Mouse (Mus musculus): ENCODE data around the gene Atg4c.

Gene Atg4c

DNA sequence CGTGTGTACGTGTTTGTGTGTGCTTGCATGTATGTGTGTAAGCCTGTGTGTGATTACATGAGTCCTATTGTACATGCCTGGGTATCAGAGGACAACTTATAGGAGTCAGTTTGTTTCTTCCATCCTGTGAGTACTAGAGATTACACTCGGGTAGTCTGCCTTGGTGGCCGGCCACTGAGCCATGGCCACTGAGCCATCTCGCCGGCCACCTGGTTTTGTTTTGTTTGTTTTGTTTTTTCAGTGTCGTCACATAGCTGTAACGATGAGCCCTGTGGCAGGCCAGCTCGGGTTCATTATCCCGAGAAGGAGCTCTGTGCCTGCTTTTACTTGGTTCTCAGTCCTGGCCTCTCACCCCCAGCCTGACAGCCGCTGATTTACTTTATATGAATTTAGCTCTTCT lies 69.9 kb downstream of the Atg4c start:
- in situ Hi-C loops (cut with MboI) = no loop called here

DNA sequence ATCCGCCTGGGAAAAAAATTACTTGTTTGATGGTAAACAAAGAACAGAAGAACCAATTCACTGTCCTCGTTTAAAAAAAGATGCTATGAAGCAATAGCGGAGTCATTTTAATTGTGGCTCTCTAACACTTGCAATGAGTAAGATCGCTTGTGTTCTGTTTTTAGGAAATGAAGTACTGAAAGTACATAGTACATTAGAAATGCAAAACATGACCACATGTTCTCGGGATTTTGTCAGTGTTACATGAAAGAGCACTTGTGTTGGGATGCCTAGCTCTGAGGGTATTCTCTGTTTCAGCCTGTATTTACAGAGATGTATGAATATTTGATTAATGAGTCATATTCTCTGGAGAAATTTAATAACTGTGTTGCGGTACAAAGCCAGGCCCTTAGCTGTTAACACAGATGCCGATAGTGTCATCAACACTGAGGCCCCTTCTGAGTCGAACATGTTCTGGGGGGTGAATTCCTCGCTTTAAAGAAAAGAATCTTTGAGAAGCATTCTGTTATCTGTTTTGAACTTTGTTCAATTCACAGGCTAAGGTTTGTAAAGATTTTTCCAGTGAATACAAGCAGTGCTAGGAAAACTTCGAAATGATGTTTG lies 73.2 kb downstream of the Atg4c start:
- in situ Hi-C loops (cut with MboI) = no loop called here

DNA sequence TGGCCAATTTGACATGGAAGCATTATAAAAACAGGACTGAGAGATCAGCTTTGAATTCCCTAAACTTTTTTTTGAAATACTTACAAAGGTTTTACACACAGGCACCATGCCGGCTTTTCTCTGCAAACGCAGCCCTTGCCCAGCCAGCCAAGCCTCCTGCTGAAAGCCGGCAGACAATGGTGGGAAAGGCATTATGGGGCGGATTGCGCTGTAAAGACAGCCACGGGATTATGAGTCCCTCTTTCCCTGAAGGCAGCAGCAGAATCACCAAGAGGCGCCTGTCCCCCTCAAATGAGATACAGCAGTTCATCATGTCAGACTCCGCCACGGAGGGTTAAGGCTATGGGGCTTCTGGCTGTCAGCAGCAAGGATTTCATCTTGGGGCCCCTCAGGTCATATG lies 79.1 kb downstream of the Atg4c start:
- in situ Hi-C loops (cut with MboI) = no loop called here

DNA sequence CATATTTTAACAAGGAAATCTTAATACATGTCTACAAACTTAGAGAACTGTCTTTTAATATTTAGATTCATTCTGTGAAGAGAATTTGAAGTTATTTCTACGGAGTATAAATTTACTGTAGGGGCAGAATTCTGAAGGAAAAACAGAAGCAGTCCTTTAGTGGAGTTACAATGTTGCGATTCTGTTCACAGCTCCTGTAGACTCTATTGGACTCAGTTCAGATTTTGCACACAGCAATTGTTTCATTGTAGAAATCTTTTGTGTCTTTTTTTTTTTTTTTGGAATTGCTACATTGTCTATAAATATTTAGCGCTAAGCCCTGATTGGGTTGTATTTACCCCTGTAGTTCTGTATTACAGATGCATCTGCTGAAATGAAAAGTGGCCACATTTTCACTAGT lies 79.7 kb downstream of the Atg4c start:
- in situ Hi-C loops (cut with MboI) = no loop called here

DNA sequence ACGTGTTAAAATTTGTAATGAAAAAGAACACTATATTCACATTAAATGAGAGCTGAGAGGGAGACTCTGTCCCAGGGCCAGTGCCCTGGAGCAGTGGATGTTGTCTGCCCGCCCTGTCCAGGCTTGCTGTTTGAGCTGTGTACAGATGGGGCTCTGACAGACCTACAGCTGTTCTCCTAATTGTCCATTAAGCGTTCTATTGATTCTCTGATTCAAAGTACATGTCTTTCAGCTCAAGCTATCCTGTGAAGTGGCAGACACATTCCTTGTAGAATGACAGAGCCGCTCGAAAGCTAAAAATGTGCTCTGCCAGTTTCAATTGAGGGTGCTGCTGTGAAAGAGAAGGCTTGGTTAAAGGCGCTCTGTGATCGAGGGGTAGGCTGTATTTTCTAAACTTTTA lies 80.2 kb downstream of the Atg4c start:
- in situ Hi-C loops (cut with MboI) = no loop called here

DNA sequence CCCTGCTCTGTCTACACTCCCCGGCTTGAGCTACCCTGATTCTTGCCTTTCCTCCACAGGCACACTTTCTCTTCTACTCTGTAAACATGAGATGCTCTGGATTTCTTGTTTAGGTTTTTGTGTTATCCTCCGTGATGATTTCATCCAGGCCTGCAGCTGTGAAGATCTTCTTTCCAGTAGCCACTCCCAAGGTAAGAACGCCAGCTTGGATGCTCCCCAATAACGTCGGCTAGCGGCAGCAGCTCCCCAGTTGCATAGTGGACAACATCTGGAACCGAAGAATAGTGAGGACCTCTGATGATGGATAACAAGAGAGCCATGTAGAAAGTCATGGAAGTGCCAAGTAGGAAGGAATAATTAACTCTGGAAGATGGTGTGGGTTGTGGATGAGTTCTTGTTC lies 85.1 kb downstream of the Atg4c start:
- in situ Hi-C loops (cut with MboI) = no loop called here

DNA sequence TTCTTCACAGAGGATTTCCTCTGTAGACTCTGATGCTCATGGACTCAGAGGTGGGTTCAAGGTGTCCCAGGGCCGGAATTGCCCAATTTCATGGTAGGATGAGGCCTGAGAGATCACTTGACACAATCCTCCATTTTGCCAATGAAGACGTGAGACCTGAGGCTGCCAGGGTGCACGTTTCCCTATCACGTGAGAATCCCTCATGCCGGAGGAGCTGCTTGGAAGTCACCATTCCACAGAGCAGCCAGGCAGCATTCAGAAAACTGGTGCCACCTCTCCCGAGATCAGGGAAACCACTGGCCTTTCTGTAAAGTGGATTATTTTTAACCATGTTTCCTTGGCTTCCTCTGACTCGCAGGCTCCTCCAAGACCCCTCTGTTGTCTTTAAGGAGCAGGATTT lies 88.0 kb downstream of the Atg4c start:
- in situ Hi-C loops (cut with MboI) = no loop called here

DNA sequence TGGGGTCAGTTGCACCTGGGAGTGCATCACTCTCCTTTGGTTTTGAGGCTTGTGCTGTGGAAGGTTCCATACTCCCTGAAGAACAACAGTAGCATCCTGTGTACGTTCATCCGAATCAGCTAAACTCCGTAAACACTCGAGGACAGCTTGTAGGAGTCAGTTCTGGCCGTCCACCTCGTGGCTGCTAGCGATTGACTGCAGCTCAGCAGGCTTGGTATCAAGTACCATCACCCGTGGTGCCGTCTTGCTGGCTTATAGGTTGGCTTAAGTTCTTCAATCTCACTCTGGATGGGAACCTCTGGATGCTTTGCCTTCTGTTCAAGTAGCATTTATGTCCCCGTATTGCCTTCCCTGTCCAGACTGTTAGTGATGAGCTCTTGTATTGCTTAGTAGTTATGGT lies 95.6 kb downstream of the Atg4c start:
- in situ Hi-C loops (cut with MboI) = no loop called here

DNA sequence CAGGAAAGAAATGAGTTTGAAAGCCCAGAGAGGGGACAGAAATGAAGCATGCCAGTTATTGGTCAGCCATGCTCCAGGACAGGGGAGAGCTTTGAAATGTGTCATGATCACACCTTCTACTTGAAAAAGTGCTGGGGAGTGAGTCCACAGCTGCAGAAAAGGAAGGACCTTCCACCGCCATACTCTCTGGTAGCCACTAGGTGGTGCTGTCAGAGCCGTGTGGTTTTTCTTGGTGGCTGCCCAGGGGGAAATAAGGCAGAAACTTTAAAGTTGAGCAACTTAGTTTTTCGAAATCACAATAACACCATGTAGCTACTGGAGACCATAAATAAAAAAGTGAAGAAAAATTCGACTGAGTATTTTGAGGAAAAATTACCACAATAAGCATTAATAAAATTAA lies 104.9 kb downstream of the Atg4c start:
- in situ Hi-C loops (cut with MboI) = no loop called here

DNA sequence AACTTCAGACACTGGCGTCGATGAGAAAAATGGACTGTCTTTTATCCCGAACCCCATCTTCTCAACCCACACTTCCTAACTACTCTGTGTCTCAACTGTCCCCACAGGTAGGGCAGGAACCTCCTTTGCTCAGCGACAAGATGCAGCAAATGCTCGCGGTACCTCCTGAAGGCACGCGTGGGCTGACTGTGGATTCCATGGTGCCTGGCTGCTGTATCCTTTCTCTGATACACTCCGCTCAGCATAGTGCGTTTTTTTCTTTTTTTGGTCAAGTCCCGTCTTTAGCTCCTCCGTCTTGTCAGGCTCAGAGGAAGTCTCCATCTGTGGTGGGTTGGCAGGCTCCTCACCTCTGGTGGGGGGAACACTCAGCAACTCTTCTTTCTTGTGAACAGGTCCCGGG lies 111.1 kb downstream of the Atg4c start:
- in situ Hi-C loops (cut with MboI) = no loop called here

Measured in mature B cell (primary cell).